Mouse (Mus musculus) limb, embryonic 14.5 days (tissue): Measurements from ENCODE around the gene Ctnnd2. TPM values are rescaled to one million over a fixed set of nuclear protein-coding genes. Genes with fewer than 3 reads are reported as not detected.

Source experiments
- ATAC-seq: fragments of 200-750 bp; cut with Nextera tagmentation; 2 replicates; pipeline ENCODE4 v1.8.0; 2017; ENCODE audit warnings: low read depth, moderate number of reproducible peaks, moderate TSS enrichment; ENCODE audit not compliant: low FRiP score
- DNase-seq: peaks from one replicate; pipeline ENCODE4 v3.0.0-alpha.2; 2015; ENCODE audit warnings: low spot score
- H3K27ac ChIP-seq: fragments of 300-500 bp; sonication (generic); replicated peaks from 2 replicates; pipeline ENCODE4 v1.5.1; 2014; ENCODE audit warnings: low read depth, mild to moderate bottlenecking, low read length, moderate library complexity, mixed read lengths
- H3K27me3 ChIP-seq: fragments of 300-500 bp; sonication (generic); 2 replicates; pipeline ENCODE4 v1.6.1; 2014; ENCODE audit warnings: low read length, mixed read lengths; ENCODE audit not compliant: control insufficient read depth, insufficient read depth
- H3K36me3 ChIP-seq: fragments of 300-500 bp; sonication (generic); 2 replicates; pipeline ENCODE4 v1.6.1; 2014; ENCODE audit warnings: mild to moderate bottlenecking, low read length, moderate library complexity, mixed read lengths; ENCODE audit not compliant: control insufficient read depth, insufficient read depth
- H3K4me1 ChIP-seq: fragments of 300-500 bp; sonication (generic); 2 replicates; pipeline ENCODE4 v1.6.1; 2014; ENCODE audit warnings: antibody characterized with exemption, low read length, mixed read lengths; ENCODE audit not compliant: control insufficient read depth, insufficient read depth
- H3K4me2 ChIP-seq: fragments of 300-500 bp; sonication (generic); replicated peaks from 2 replicates; pipeline ENCODE4 v1.6.1; 2014; ENCODE audit warnings: low read depth, mild to moderate bottlenecking, low read length, moderate library complexity; ENCODE audit not compliant: severe bottlenecking
- H3K4me3 ChIP-seq: fragments of 300-500 bp; sonication (generic); replicated peaks from 2 replicates; pipeline ENCODE4 v1.5.1; 2014; ENCODE audit warnings: low read length
- H3K9ac ChIP-seq: fragments of 300-500 bp; sonication (generic); 2 replicates; pipeline ENCODE4 v1.6.1; 2014; ENCODE audit warnings: mild to moderate bottlenecking, low read depth, low read length, moderate library complexity; ENCODE audit not compliant: severe bottlenecking
- H3K9me3 ChIP-seq: fragments of 300-500 bp; sonication (generic); 2 replicates; pipeline ENCODE4 v1.6.1; 2016; ENCODE audit warnings: low read length; ENCODE audit not compliant: control insufficient read depth
- POLR2A ChIP-seq: fragments of 200-500 bp; IDR thresholded peaks from 2 replicates; pipeline ENCODE4 v1.8.0; 2012; ENCODE audit warnings: inconsistent platforms, mild to moderate bottlenecking, moderate library complexity, borderline replicate concordance; ENCODE audit not compliant: insufficient read depth, insufficient read length; ENCODE audit errors: extremely low read depth
- WGBS: fragments of 180-500 bp; shearing (Covaris S2); extraction: QIAGEN DNeasy Blood & Tissue Kit; methylation state at CpG from one replicate; pipeline ENCODE4 v1.1.7; 2014; 5-methylcytosine and 5-hydroxymethylcytosine counted together
- polyA plus RNA-seq, 2 experiments: library from polyadenylated mRNA; depleted of rRNA in 1 of 2; stranded (reverse) in 1 of 2; unstranded in 1 of 2; fragments of >200 nt; fragmentation: Nextera tagmentation in 1 of 2; extraction: Ambion mirVana in 1 of 2; gene quantifications; 2 replicates each; pipeline versions ENCODE4 v1.2.1 to v1.2.3; 2012 to 2014

Ctnnd2 gene
- polyA plus RNA-seq, 2 experiments = 3.6 to 4.2 TPM

DNA sequence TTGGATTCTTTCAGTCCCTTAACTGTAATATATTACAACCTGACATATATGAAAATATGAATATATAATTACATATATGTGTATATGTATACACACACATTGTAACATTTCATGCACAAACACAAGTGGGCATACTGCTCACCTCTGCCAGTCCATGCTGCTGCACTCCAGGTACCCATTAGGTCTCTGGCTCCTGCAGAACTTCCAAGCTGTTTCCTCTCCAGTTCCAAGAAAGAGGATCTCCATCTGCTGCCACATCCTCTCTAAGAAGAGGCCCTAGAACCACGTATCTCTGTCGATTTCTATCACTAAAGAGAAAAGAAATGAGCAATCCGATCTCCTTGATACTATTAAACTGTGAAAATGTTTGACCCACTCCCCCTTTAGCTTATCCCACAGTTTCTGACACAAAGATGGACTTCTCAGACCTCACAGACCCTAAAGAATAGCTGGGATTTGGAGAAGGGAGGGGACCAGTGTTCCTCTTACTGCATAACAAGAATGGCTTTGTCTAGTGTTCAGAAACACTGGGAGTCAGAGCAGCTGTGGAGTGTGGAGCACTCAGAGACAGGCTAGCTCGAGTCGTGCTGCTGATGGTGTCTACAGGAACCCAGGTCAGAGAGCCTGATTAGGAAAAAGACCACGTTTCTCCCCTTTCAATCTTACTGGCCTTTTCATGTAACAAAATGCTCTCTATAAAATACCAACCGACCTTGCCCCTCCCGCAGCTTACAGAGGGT is 790.2 kb downstream of the Ctnnd2 start:
- TF ChIP-seq POLR2A = no peak
- Histone ChIP-seq H3K4me1 (no peaks in the 10 kb centered on the region), H3K9me3 (no peaks in the 10 kb centered on the region), H3K9ac (no peak overlapping the region), H3K4me3 (no peak overlapping the region), H3K27ac (no peak overlapping the region), H3K36me3 (no peaks in the 10 kb centered on the region), H3K27me3 (no peaks in the 10 kb centered on the region), H3K4me2 (no peak overlapping the region)
- 71% methylated on average over 8 of the region's 8 CpGs for WGBS
- no peak for ATAC-seq
- no peak for DNase-seq

DNA sequence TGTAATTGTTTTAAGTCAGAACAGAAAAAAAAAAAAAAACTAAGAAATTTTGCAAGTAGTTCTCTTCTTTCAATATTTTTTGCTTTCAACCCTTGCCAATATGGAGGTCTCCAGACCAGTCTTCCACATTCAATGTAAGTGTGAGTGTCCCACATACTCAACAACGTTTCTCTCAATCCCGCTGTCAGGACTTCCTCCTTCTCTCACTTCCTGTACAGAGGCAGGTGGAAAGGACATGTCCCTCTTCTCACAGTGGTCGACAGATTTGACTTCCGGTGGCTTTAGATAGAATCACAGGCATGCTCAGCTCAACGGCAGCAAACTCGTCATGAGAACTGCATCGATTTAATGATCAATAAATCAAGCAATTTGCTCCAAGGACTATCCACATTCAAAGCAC is 791.7 kb downstream of the Ctnnd2 start:
- no peak for TF ChIP-seq POLR2A
- Histone ChIP-seq H3K4me1 (no peaks in the 10 kb centered on the region), H3K27me3 (no peaks in the 10 kb centered on the region), H3K9me3 (no peaks in the 10 kb centered on the region), H3K36me3 (no peaks in the 10 kb centered on the region), H3K4me3 (no peak overlapping the region), H3K4me2 (no peak overlapping the region), H3K27ac (no peak overlapping the region), H3K9ac (no peak overlapping the region)
- no peak for ATAC-seq
- no peak for DNase-seq
- WGBS = 38% methylated on average over 7 of the region's 7 CpGs

GRCm38 (mm10) chr15:30964865-30965679 is 792.7 kb downstream of the Ctnnd2 start:
- Histone ChIP-seq H3K4me1 (no peaks in the 10 kb centered on the region), H3K4me2 (no peak overlapping the region), H3K4me3 (no peak overlapping the region), H3K27ac (no peak overlapping the region), H3K36me3 (no peaks in the 10 kb centered on the region), H3K9me3 (no peaks in the 10 kb centered on the region), H3K9ac (no peak overlapping the region), H3K27me3 (no peaks in the 10 kb centered on the region)
- WGBS = 41% methylated on average over 4 of the region's 4 CpGs
- no peak for TF ChIP-seq POLR2A
- DNase-seq = no peak
- no peak for ATAC-seq

DNA sequence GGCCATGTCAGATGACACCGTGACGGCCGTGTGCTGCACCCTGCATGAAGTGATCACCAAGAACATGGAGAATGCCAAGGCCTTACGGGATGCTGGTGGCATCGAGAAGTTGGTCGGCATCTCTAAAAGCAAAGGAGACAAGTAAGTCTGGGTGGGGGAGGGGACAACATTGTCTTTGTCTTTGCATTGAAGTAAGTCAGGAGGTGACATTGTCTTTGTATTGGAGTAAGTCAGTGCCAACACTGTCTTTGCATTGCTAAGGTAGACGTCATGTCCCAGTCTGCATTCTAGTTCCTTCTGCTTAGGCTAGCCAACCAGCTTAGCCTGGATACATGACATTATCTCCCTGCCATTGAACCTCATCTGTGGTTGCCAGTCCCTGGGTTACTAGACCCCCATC is 794.4 kb downstream of the Ctnnd2 start:
- WGBS = 94% methylated on average over 7 of the region's 7 CpGs
- TF ChIP-seq POLR2A = no peak
- no peak for DNase-seq

DNA sequence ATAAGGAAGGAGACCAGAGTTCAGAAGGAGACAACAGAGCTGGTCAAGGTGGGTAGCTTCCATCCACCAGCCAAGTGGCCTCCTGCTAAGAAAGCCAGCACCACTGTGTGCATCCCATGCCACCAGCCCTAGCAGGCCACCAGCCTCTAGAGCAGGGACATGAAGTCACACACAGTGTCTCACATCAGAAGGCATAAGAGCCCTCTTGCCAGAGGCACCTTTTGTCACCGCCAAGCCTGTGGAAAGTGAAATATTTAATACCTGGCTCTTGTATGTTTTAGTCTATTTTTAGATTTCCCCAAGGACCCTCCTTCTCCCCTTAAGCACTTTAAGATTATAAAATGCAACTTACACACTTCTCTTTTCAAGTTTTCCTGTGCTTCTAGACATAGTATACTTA is 802.0 kb downstream of the Ctnnd2 start:
- Histone ChIP-seq H3K9ac (no peak overlapping the region), H3K36me3 (no peaks in the 10 kb centered on the region), H3K4me1 (no peaks in the 10 kb centered on the region), H3K27ac (no peak overlapping the region), H3K27me3 (no peaks in the 10 kb centered on the region), H3K9me3 (no peaks in the 10 kb centered on the region), H3K4me3 (no peak overlapping the region), H3K4me2 (no peak overlapping the region)
- ATAC-seq (no peak), DNase-seq (no peak)
- no peak for TF ChIP-seq POLR2A
- 63% methylated on average over 1 of the region's 1 CpGs for WGBS

More for the DNA sequence above, 794.4 kb downstream of the Ctnnd2 start:
- H3K27me3 ChIP-seq = no peaks in the 10 kb centered on the region
- no peak overlapping the region for H3K27ac ChIP-seq
- no peaks in the 10 kb centered on the region for H3K9me3 ChIP-seq
- H3K9ac ChIP-seq = no peak overlapping the region
- no peaks in the 10 kb centered on the region for H3K36me3 ChIP-seq
- no peak overlapping the region for H3K4me3 ChIP-seq
- no peak for ATAC-seq
- H3K4me2 ChIP-seq = no peak overlapping the region
- no peaks in the 10 kb centered on the region for H3K4me1 ChIP-seq
